Mouse (Mus musculus): ENCODE data around the gene Hes2. TPM values are rescaled to one million over a fixed set of nuclear protein-coding genes. Genes with fewer than 3 reads are reported as not detected.

Gene Hes2
- polyA plus RNA-seq, 1 experiment from 2014 or later, result not detected

GRCm38 (mm10) chr4:152120311-152121182, 38.1 kb upstream of the Hes2 start:
- Histone ChIP-seq H3K27ac (ENCODE audit: low read depth) (no peak overlapping the region), H3K9ac (ENCODE audit: low read length) (no peak overlapping the region), H3K9me3 (ENCODE audit: control insufficient read depth, low read length) (no peaks in the 10 kb centered on the region), H3K36me3 (ENCODE audit: control insufficient read depth, insufficient read depth, low read length) (no peaks in the 10 kb centered on the region), H3K4me2 (ENCODE audit: low read length) (peak overlapping the region; percentile 23), H3K4me1 (replicated peaks; ENCODE audit: control insufficient read depth, insufficient read depth, low read length) (peaks cover 29% of the 10 kb centered on the region), H3K4me3 (ENCODE audit: low read depth, low read length) (peak overlapping the region; percentile 2; the same call in 1 of the 2 replicates), H3K27me3 (replicated peaks; ENCODE audit: control insufficient read depth, insufficient read depth, low read length) (peaks cover 91% of the 10 kb centered on the region)
- ATAC-seq (replicated peaks; ENCODE audit: low FRiP score, low TSS enrichment, low read depth) (no peak), DNase-seq (ENCODE audit: low spot score) (no peak)
- WGBS, result 2% methylated on average over 31 of the region's 31 CpGs

- DNase-seq (ENCODE audit: low spot score) (no peak), ATAC-seq (replicated peaks; ENCODE audit: low FRiP score, low TSS enrichment, low read depth) (no peak)
- 3% methylated on average over 12 of the region's 12 CpGs for WGBS
- H3K4me1 ChIP-seq (replicated peaks; ENCODE audit: control insufficient read depth, insufficient read depth, low read length), result peaks cover 26% of the 10 kb centered on the region
- peak overlapping the region; percentile 23 for H3K4me2 ChIP-seq (ENCODE audit: low read length)
- no peaks in the 10 kb centered on the region for H3K36me3 ChIP-seq (ENCODE audit: control insufficient read depth, insufficient read depth, low read length)
- no peak overlapping the region for H3K27ac ChIP-seq (ENCODE audit: low read depth)
- H3K4me3 ChIP-seq (ENCODE audit: low read depth, low read length), result peak overlapping the region; percentile 2; the same call in 1 of the 2 replicates
- peaks cover 96% of the 10 kb centered on the region for H3K27me3 ChIP-seq (replicated peaks; ENCODE audit: control insufficient read depth, insufficient read depth, low read length)
- H3K9me3 ChIP-seq (ENCODE audit: control insufficient read depth, low read length), result no peaks in the 10 kb centered on the region
- no peak overlapping the region for H3K9ac ChIP-seq (ENCODE audit: low read length)
These were observed 37.5 kb upstream of the Hes2 start for GRCm38 (mm10) chr4:152121183-152121505.

GRCm38 (mm10) chr4:152124361-152124961, 34.2 kb upstream of the Hes2 start:
- Histone ChIP-seq H3K4me1 (replicated peaks; ENCODE audit: control insufficient read depth, insufficient read depth, low read length) (peaks cover 23% of the 10 kb centered on the region; the same call in 1 of the 2 replicates), H3K9ac (ENCODE audit: low read length) (no peak overlapping the region), H3K9me3 (ENCODE audit: control insufficient read depth, low read length) (no peaks in the 10 kb centered on the region), H3K4me3 (ENCODE audit: low read depth, low read length) (no peak overlapping the region), H3K36me3 (ENCODE audit: control insufficient read depth, insufficient read depth, low read length) (no peaks in the 10 kb centered on the region), H3K4me2 (ENCODE audit: low read length) (no peak overlapping the region), H3K27ac (ENCODE audit: low read depth) (no peak overlapping the region), H3K27me3 (replicated peaks; ENCODE audit: control insufficient read depth, insufficient read depth, low read length) (peaks cover 100% of the 10 kb centered on the region)
- ATAC-seq (replicated peaks; ENCODE audit: low FRiP score, low TSS enrichment, low read depth), result no peak
- WGBS, result 32% methylated on average over 13 of the region's 13 CpGs
- DNase-seq (ENCODE audit: low spot score), result no peak

DNA sequence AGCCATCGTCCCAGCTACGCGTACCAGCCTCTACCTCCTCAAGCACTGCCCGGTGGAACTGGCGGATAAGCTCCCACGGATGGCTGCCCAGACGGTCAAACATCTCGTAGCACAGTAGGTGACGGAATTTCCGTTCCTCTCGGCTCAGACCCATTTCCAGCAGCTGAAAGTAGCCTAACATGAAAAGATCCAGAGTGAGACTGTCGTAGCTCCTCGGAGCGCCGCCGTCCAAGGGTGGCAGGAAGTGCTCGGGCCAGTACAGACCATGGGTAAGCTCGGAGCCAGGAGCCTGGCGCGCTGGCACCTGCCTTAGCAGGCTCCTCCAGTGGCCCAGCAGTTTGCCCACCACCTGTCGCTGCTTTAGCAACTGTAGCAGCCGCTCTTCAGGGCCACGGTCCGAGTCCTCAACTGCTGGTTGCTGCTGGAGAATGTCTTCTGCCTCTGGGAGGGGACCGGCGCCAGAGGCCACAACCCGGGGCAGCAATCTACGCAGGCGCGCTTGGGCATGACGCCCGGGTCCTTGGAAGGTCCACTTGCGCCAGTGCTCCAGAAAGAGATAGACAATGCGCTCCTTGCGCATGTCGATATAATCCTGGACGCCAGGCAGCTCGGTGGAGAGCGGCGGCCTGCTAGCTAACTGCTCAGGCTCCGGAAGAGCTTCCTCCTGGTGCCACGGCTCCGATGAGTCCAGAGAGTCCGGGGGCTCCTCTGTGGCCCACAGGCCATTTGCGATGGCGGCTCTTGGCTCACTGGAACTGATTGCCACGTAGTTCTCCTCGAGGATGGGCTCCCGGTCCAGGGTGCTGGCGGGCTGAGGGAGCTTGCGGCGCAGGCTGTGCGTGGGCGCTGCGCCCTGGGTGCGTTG, 33.3 kb upstream of the Hes2 start:
- DNase-seq (ENCODE audit: low spot score) (no peak), ATAC-seq (replicated peaks; ENCODE audit: low FRiP score, low TSS enrichment, low read depth) (no peak)
- Histone ChIP-seq H3K4me1 (replicated peaks; ENCODE audit: control insufficient read depth, insufficient read depth, low read length) (peaks cover 15% of the 10 kb centered on the region; the same call in 1 of the 2 replicates), H3K27me3 (replicated peaks; ENCODE audit: control insufficient read depth, insufficient read depth, low read length) (peaks cover 100% of the 10 kb centered on the region), H3K9ac (ENCODE audit: low read length) (no peak overlapping the region), H3K9me3 (ENCODE audit: control insufficient read depth, low read length) (no peaks in the 10 kb centered on the region), H3K4me3 (ENCODE audit: low read depth, low read length) (peak overlapping the region; percentile 13; the same call in 1 of the 2 replicates), H3K4me2 (ENCODE audit: low read length) (peak overlapping the region; percentile 3; the same call in 1 of the 2 replicates), H3K36me3 (ENCODE audit: control insufficient read depth, insufficient read depth, low read length) (no peaks in the 10 kb centered on the region), H3K27ac (ENCODE audit: low read depth) (no peak overlapping the region)
- WGBS, result 23% methylated on average over 56 of the region's 56 CpGs

DNA sequence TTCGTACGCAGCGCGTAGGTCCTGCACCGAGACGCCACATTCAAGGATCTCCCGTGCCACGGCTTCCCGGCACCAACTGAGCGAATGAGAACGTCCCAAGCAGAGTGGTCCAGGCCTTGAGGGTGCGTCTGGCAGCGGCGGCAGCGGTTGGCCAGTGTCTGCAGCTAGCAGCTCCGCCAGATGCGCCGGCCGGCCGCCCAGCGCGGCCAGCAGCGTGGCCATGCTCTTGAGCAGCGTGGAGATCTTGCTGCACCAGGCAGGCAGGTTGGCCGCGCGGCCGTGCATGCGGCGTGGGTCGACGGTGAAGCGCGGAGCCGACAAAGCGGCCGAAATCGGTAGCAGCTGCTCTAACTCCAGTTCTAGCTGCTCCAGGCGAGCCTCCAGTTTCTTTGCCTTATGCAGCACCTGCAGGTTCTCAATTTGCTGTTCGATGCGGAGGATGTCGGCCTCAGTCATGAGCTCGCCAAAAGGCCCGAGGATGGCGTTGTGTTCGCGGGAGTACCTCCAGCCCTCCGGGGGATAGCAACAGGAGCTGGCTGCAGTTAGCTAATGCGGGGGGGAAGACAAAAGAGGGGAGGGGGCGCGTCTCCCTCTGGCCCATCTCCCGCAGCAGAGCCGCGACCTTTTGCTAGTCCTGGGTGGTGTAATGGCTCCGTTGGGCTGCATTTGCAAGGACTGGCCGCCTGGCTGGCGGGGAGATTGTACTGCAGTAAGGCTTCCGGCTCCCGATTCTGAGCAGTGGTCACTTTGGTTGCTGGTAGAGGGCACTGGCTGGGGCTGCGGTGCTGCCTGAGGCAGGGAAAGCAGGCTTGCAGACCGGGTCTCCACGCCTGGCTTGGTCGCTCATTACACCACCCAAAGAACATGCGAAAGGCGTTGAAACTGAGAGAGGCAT, 32.4 kb upstream of the Hes2 start:
- peak overlapping the region; percentile 20 for H3K4me2 ChIP-seq (ENCODE audit: low read length)
- no peak overlapping the region for H3K9ac ChIP-seq (ENCODE audit: low read length)
- 20% methylated on average over 65 of the region's 65 CpGs for WGBS
- no peaks in the 10 kb centered on the region for H3K9me3 ChIP-seq (ENCODE audit: control insufficient read depth, low read length)
- peaks cover 11% of the 10 kb centered on the region for H3K4me1 ChIP-seq (replicated peaks; ENCODE audit: control insufficient read depth, insufficient read depth, low read length)
- no peaks in the 10 kb centered on the region for H3K36me3 ChIP-seq (ENCODE audit: control insufficient read depth, insufficient read depth, low read length)
- DNase-seq (ENCODE audit: low spot score), result peak; percentile 61
- ATAC-seq (replicated peaks; ENCODE audit: low FRiP score, low TSS enrichment, low read depth), result no peak
- peaks cover 100% of the 10 kb centered on the region for H3K27me3 ChIP-seq (replicated peaks; ENCODE audit: control insufficient read depth, insufficient read depth, low read length)
- peak overlapping the region; percentile 13; the same call in 1 of the 2 replicates for H3K4me3 ChIP-seq (ENCODE audit: low read depth, low read length)
- no peak overlapping the region for H3K27ac ChIP-seq (ENCODE audit: low read depth)

DNA sequence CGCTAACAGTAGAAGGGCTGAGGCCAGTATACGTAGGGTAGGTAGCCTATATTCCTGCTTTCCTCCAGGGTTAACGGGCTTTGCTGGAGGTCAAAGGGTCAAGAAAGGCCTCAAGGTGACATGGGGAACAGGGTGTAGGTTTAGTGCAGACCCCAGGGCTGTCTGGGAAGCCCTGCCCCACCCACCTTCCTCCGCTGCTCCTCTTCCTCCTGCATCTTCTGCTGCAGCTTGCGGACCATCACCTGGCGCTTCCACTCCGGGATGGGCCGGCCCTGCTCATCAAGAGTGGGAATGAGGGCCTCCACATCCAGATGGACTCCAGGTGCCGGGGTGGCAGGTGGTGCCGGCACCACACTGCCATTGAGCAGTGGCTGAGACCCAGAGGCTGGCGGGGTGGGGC, 30.8 kb upstream of the Hes2 start:
- Histone ChIP-seq H3K27me3 (replicated peaks; ENCODE audit: control insufficient read depth, insufficient read depth, low read length) (peaks cover 99% of the 10 kb centered on the region), H3K4me1 (replicated peaks; ENCODE audit: control insufficient read depth, insufficient read depth, low read length) (peaks cover 15% of the 10 kb centered on the region), H3K4me3 (ENCODE audit: low read depth, low read length) (no peak overlapping the region), H3K9me3 (ENCODE audit: control insufficient read depth, low read length) (no peaks in the 10 kb centered on the region), H3K9ac (ENCODE audit: low read length) (no peak overlapping the region), H3K36me3 (ENCODE audit: control insufficient read depth, insufficient read depth, low read length) (no peaks in the 10 kb centered on the region), H3K4me2 (ENCODE audit: low read length) (no peak overlapping the region), H3K27ac (ENCODE audit: low read depth) (no peak overlapping the region)
- no peak for ATAC-seq (replicated peaks; ENCODE audit: low FRiP score, low TSS enrichment, low read depth)
- DNase-seq (ENCODE audit: low spot score), result no peak
- 87% methylated on average over 11 of the region's 11 CpGs for WGBS

DNA sequence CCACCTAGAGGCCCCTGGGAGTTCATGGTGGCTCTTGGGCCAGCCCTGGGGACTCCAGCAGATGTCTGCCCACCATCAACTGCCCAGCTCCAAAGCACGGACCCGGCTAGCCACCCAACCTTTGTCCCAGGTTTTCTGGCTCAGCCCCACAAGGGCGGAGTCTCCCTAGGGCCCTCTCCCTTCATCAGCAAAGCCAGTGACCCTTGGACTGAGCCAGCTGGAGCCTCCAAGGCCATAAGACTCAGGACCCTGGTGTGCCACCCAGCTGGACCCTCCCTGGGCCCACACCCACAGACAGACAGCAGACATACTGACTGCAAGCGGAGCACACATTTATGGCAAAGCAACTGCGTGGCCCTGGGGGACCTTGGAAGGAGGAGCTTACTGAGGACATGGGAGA, 29.9 kb upstream of the Hes2 start:
- Histone ChIP-seq H3K4me2 (ENCODE audit: low read length) (no peak overlapping the region), H3K36me3 (ENCODE audit: control insufficient read depth, insufficient read depth, low read length) (no peaks in the 10 kb centered on the region), H3K27ac (ENCODE audit: low read depth) (no peak overlapping the region), H3K9me3 (ENCODE audit: control insufficient read depth, low read length) (no peaks in the 10 kb centered on the region), H3K9ac (ENCODE audit: low read length) (no peak overlapping the region), H3K4me1 (replicated peaks; ENCODE audit: control insufficient read depth, insufficient read depth, low read length) (peaks cover 15% of the 10 kb centered on the region), H3K27me3 (replicated peaks; ENCODE audit: control insufficient read depth, insufficient read depth, low read length) (peaks cover 99% of the 10 kb centered on the region), H3K4me3 (ENCODE audit: low read depth, low read length) (no peak overlapping the region)
- WGBS, result 48% methylated on average over 5 of the region's 5 CpGs
- DNase-seq (ENCODE audit: low spot score) (peak; percentile 53), ATAC-seq (replicated peaks; ENCODE audit: low FRiP score, low TSS enrichment, low read depth) (no peak)

All from intestine, embryonic 14.5 days (tissue).